Mouse (Mus musculus) C2C12 (cell line): Measurements from ENCODE around the gene Hdac5. TPM values are rescaled to one million over a fixed set of nuclear protein-coding genes. Genes with fewer than 3 reads are reported as not detected.

ENCODE experiments used
- H3K27me3 ChIP-seq: one replicate; pipeline ENCODE4 v1.6.1; 2011; ENCODE audit not compliant: control insufficient read depth, insufficient read depth, insufficient read length
- H3K36me3 ChIP-seq: one replicate; pipeline ENCODE4 v1.6.1; 2011; ENCODE audit not compliant: control insufficient read depth, insufficient read depth
- H3K4me3 ChIP-seq: one replicate; pipeline ENCODE4 v1.5.1; 2011; ENCODE audit warnings: mild to moderate bottlenecking, control low read depth; ENCODE audit not compliant: poor library complexity, insufficient read depth, severe bottlenecking
- H3K79me2 ChIP-seq: one replicate; pipeline ENCODE4 v1.6.1; 2011; ENCODE audit not compliant: control insufficient read depth, insufficient read depth
- H3K79me3 ChIP-seq: one replicate; pipeline ENCODE4 v1.6.1; 2011; ENCODE audit warnings: low read depth, control low read depth
- H3ac ChIP-seq: one replicate; pipeline ENCODE3; 2011; ENCODE audit warnings: low read depth; ENCODE audit not compliant: control insufficient read depth, insufficient read length
- CEBPB ChIP-seq: IDR thresholded peaks from one replicate; pipeline ENCODE4 v1.6.1; 2011; ENCODE audit warnings: low read depth, mild to moderate bottlenecking, control low read depth, moderate library complexity
- CTCF ChIP-seq: IDR thresholded peaks from one replicate; pipeline ENCODE4 v1.5.1; 2011; ENCODE audit not compliant: control insufficient read depth, insufficient read depth, insufficient read length
- FOSL1 ChIP-seq: IDR thresholded peaks from one replicate; pipeline ENCODE4 v1.8.0; 2011; ENCODE audit warnings: mild to moderate bottlenecking, low read length; ENCODE audit not compliant: poor library complexity, insufficient read depth, severe bottlenecking
- MAX ChIP-seq: IDR thresholded peaks from one replicate; pipeline ENCODE4 v1.6.1; 2011; ENCODE audit warnings: mild to moderate bottlenecking, control low read depth
- MYOD1 ChIP-seq: IDR thresholded peaks from one replicate; pipeline ENCODE4 v1.6.1; 2011; ENCODE audit warnings: low read depth; ENCODE audit not compliant: control insufficient read depth, insufficient read length
- MYOG ChIP-seq: IDR thresholded peaks from one replicate; pipeline ENCODE4 v1.6.1; 2011; ENCODE audit not compliant: control insufficient read depth, insufficient read length; ENCODE audit errors: extremely low read depth
- USF1 ChIP-seq: IDR thresholded peaks from one replicate; pipeline ENCODE4 v1.6.1; 2011; ENCODE audit warnings: low read depth, mild to moderate bottlenecking, control low read depth, moderate library complexity
- polyA plus RNA-seq: library from polyadenylated mRNA; unstranded; fragments of >200 nt; fragmentation: generic; extraction: Trizol; gene quantifications from one replicate; pipeline ENCODE4 v1.2.1, GENCODE M21; 2012; ENCODE audit warnings: missing spikeins

The Hdac5 gene
- polyA plus RNA-seq, 1 experiment, result 74.9 TPM

DNA sequence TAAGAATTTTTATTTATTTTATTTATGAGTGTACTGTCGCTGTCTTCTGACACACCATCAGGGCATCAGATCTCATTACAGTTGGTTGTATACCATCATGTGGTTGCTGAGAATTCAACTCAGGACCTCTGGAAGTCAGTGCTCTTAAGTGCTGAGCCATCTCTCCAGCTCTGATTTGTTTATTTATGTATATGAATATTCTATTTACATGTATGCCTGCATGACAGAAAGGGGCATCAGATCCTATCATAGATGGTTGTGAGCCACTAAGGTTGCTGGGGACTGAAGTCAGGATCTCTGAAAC is 73.2 kb downstream of the Hdac5 start:
- H3K79me2 ChIP-seq, result peaks cover 8% of the 10 kb centered on the region
- no peak overlapping the region for H3ac ChIP-seq
- TF ChIP-seq USF1, result no peak
- TF ChIP-seq CTCF, result no peak
- TF ChIP-seq FOSL1, result no peak
- TF ChIP-seq CEBPB, result no peak
- TF ChIP-seq MYOG, result no peak
- TF ChIP-seq MAX, result no peak
- TF ChIP-seq MYOD1, result no peak
- H3K4me3 ChIP-seq, result no peak overlapping the region
- H3K36me3 ChIP-seq, result peaks cover 26% of the 10 kb centered on the region
- no peaks in the 10 kb centered on the region for H3K79me3 ChIP-seq
- H3K27me3 ChIP-seq, result no peaks in the 10 kb centered on the region

DNA sequence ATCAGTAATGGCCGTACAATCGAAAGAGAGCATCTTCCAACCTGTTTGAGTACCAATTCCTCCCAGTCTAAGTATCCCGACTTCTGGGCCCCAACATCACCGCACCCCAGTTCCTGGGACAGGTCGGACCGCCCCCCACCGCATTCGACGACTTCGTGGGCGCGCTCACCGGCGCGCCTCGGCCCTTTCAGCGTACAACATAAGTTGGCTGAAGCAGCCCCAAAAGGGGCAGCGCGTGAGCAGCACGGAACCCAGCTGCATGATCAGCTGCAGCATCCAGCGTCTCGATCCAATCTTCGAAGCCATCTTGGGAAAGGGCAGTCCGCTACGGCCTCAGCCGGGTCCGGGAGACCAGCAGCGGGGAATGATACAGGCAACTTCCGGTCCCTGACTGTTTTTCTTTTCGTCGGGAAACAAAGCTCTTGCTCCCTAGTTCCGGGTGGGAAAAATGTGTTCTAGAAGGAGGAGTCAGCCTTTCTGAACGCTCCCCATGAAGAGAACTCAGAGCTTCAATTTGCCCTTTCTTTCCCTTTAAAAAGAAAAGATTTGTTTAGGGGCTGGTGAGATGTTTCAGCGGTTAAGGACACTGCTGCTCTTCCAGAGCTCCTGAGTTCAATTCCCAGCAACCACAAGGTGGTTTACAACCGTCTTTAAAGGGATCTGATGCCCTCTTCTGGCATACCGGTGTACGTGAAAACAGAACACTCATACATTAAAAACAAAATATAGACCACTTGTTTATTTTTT is 73.8 kb downstream of the Hdac5 start, which contains the start of gene Tmem101:
Gene Tmem101, minus strand, starts transcription at position 366 of the 747 bp plus-strand sequence.
- Histone ChIP-seq H3K36me3 (peaks cover 21% of the 10 kb centered on the region), H3K4me3 (peak within 1 kb of the TSS; percentile 86), H3K27me3 (no peaks in the 10 kb centered on the region), H3K79me3 (no peaks in the 10 kb centered on the region), H3ac (peak within 1 kb of the TSS; percentile 97), H3K79me2 (peaks cover 8% of the 10 kb centered on the region)
- TF ChIP-seq MYOD1, result no peak
- TF ChIP-seq MAX, result peak; percentile 61

- H3K36me3 ChIP-seq, result no peaks in the 10 kb centered on the region
- no peak overlapping the region for H3K4me3 ChIP-seq
- TF ChIP-seq MAX, result no peak
- TF ChIP-seq MYOG, result no peak
- no peak for TF ChIP-seq CTCF
- TF ChIP-seq MYOD1, result no peak
- TF ChIP-seq USF1, result no peak
- no peak for TF ChIP-seq CEBPB
- no peak for TF ChIP-seq FOSL1
- H3K27me3 ChIP-seq, result peaks cover 42% of the 10 kb centered on the region
- no peaks in the 10 kb centered on the region for H3K79me2 ChIP-seq
- no peaks in the 10 kb centered on the region for H3K79me3 ChIP-seq
- H3ac ChIP-seq, result no peak overlapping the region
Observed at GRCm38 (mm10) chr11:102147213-102147989, 82.6 kb downstream of the Hdac5 start.

- TF ChIP-seq CEBPB (no peak), MAX (no peak), MYOD1 (no peak), MYOG (no peak), FOSL1 (no peak)
- no peaks in the 10 kb centered on the region for H3K79me3 ChIP-seq
- H3K27me3 ChIP-seq, result peaks cover 42% of the 10 kb centered on the region
- H3K36me3 ChIP-seq, result no peaks in the 10 kb centered on the region
- no peak overlapping the region for H3ac ChIP-seq
- no peak overlapping the region for H3K4me3 ChIP-seq
- H3K79me2 ChIP-seq, result no peaks in the 10 kb centered on the region
Observed at GRCm38 (mm10) chr11:102146531-102146930, 83.4 kb downstream of the Hdac5 start.

GRCm38 (mm10) chr11:102146005-102146404 is 84.0 kb downstream of the Hdac5 start:
- no peak for TF ChIP-seq FOSL1
- no peak for TF ChIP-seq CTCF
- TF ChIP-seq CEBPB, result no peak
- TF ChIP-seq MAX, result no peak
- no peak for TF ChIP-seq MYOD1
- no peak for TF ChIP-seq USF1
- TF ChIP-seq MYOG, result no peak
- Histone ChIP-seq H3K4me3 (no peak overlapping the region), H3K27me3 (peaks cover 42% of the 10 kb centered on the region), H3K79me3 (no peaks in the 10 kb centered on the region), H3ac (no peak overlapping the region), H3K79me2 (no peaks in the 10 kb centered on the region), H3K36me3 (no peaks in the 10 kb centered on the region)

- no peaks in the 10 kb centered on the region for H3K36me3 ChIP-seq
- peaks cover 42% of the 10 kb centered on the region for H3K27me3 ChIP-seq
- H3K79me2 ChIP-seq, result no peaks in the 10 kb centered on the region
- no peak within 1 kb of the TSS for H3ac ChIP-seq
- H3K79me3 ChIP-seq, result no peaks in the 10 kb centered on the region
- no peak within 1 kb of the TSS for H3K4me3 ChIP-seq
- TF ChIP-seq CEBPB, result no peak
- TF ChIP-seq FOSL1, result no peak
- no peak for TF ChIP-seq MYOD1
- no peak for TF ChIP-seq CTCF
- no peak for TF ChIP-seq USF1
- no peak for TF ChIP-seq MYOG
- no peak for TF ChIP-seq MAX
Observed at GRCm38 (mm10) chr11:102145471-102146001, 84.4 kb downstream of the Hdac5 start, which contains the start of gene Nags. TSS of gene Nags (plus strand) at chr11:102145513.
